Mouse (Mus musculus) testis, adult 2 months (tissue): Measurements from ENCODE around the gene Kdm4d.

Source experiments
- CTCF ChIP-seq: fragments of 200-500 bp; IDR thresholded peaks from 2 replicates; pipeline ENCODE4 v1.5.1; 2012; ENCODE audit warnings: low read depth, mild to moderate bottlenecking, inconsistent platforms, low read length, moderate library complexity; ENCODE audit not compliant: control insufficient read depth, insufficient read depth, insufficient replicate concordance
- POLR2A ChIP-seq: fragments of 200-500 bp; IDR thresholded peaks from 2 replicates; pipeline ENCODE4 v1.6.1; 2012; ENCODE audit warnings: low read depth, mild to moderate bottlenecking, inconsistent platforms, low read length, moderate library complexity; ENCODE audit not compliant: control insufficient read depth

DNA sequence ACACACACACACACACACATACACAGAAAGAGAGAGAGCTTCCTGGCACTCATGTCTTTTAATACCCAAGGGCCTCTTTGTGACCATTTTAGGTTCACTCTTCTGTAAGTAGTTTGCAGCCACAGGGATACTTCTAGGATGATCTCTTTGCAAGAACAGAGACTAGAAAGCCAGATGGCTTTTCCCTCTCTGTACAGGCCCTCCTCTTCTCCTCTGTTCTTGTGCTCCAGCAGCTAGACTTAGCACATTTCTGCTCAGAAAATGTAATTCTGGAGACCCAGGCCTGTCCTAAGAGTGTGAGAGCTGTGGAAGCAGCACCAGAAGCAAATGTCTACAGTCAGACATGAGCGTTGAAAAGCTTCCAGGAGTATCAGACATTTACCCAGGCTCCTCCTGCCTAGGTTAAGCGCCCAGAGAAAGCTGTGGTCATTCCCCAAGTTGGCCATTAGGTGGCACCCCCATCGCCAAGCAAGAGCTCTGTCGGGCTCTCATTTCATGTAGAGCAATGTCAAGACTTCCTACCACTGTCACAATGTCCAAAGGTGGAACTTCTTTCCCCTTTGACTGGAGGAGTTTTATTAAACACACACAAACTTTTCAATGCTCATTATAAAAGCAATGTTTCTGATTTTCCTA is 23.2 kb upstream of the Kdm4d start:
- TF ChIP-seq CTCF (peak; percentile 60; the same call in 1 of the 2 replicates), POLR2A (no peak)
